Mouse (Mus musculus): ENCODE results near the gene Hddc3.
"Not testable (repeated sequence)": the region's sequence is repeated elsewhere in the genome, so short reads cannot be mapped to it uniquely, and the experiment has no call there.

Hddc3 gene

GRCm38 (mm10) chr7:80369967-80370431 lies 27.1 kb downstream of the Hddc3 start:
- ATAC-seq (ENCODE audit: low TSS enrichment): 0 out of 2 replicates have a peak, but pooled peaks have one; percentile 2

- ATAC-seq (ENCODE audit: low TSS enrichment): peak; percentile 64
These were observed 27.7 kb downstream of the Hddc3 start for GRCm38 (mm10) chr7:80370649-80371040.

GRCm38 (mm10) chr7:80371041-80371751 lies 28.3 kb downstream of the Hddc3 start, which contains the start of gene Man2a2:
TSS of gene Man2a2 (minus strand) at chr7:80371375.
- ATAC-seq (ENCODE audit: low TSS enrichment): peak; percentile 51

- no peak for ATAC-seq (ENCODE audit: low TSS enrichment)
These were observed 29.3 kb downstream of the Hddc3 start for GRCm38 (mm10) chr7:80372166-80372565.

GRCm38 (mm10) chr7:80372667-80373066 lies 29.8 kb downstream of the Hddc3 start:
- no peak for ATAC-seq (ENCODE audit: low TSS enrichment)

GRCm38 (mm10) chr7:80373352-80373751 lies 30.4 kb downstream of the Hddc3 start:
- no peak for ATAC-seq (ENCODE audit: low TSS enrichment)

- no peak for ATAC-seq (ENCODE audit: low TSS enrichment)
These were observed 30.9 kb downstream of the Hddc3 start for GRCm38 (mm10) chr7:80373850-80374249.

GRCm38 (mm10) chr7:80374280-80374679 lies 31.4 kb downstream of the Hddc3 start:
- ATAC-seq (ENCODE audit: low TSS enrichment): no peak

- ATAC-seq (ENCODE audit: low TSS enrichment): no peak
These were observed 31.8 kb downstream of the Hddc3 start for GRCm38 (mm10) chr7:80374733-80375132.

- ATAC-seq (ENCODE audit: low TSS enrichment): no peak
These were observed 32.6 kb downstream of the Hddc3 start for GRCm38 (mm10) chr7:80375376-80376039.

GRCm38 (mm10) chr7:80376192-80376591 lies 33.3 kb downstream of the Hddc3 start:
- ATAC-seq (ENCODE audit: low TSS enrichment): 0 out of 2 replicates have a peak, but pooled peaks have one; percentile 13

GRCm38 (mm10) chr7:80377471-80377870 lies 34.6 kb downstream of the Hddc3 start:
- ATAC-seq (ENCODE audit: low TSS enrichment): no peak

- ATAC-seq (ENCODE audit: low TSS enrichment): no peak
These were observed 36.6 kb downstream of the Hddc3 start for GRCm38 (mm10) chr7:80379531-80379930.

GRCm38 (mm10) chr7:80382919-80383318 lies 40.0 kb downstream of the Hddc3 start:
- no peak for ATAC-seq (ENCODE audit: low TSS enrichment)

- peak; percentile 81 for ATAC-seq (ENCODE audit: low TSS enrichment)
These were observed 43.5 kb downstream of the Hddc3 start for GRCm38 (mm10) chr7:80386235-80386930.

- ATAC-seq (ENCODE audit: low TSS enrichment): no peak
These were observed 44.2 kb downstream of the Hddc3 start for GRCm38 (mm10) chr7:80387033-80387632.

GRCm38 (mm10) chr7:80387633-80388543 lies 45.0 kb downstream of the Hddc3 start, which contains the start of gene Fes:
TSS of gene Fes (minus strand) at chr7:80387946.
- ATAC-seq (ENCODE audit: low TSS enrichment): 0 out of 2 replicates have a peak, but pooled peaks have one; percentile 11

- ATAC-seq (ENCODE audit: low TSS enrichment): no peak
These were observed 49.2 kb downstream of the Hddc3 start for GRCm38 (mm10) chr7:80392119-80392518.

GRCm38 (mm10) chr7:80394600-80394999 lies 51.7 kb downstream of the Hddc3 start:
- no peak for ATAC-seq (ENCODE audit: low TSS enrichment)

- ATAC-seq (ENCODE audit: low TSS enrichment): not testable (repeated sequence)
These were observed 53.5 kb downstream of the Hddc3 start for GRCm38 (mm10) chr7:80396427-80396826.

GRCm38 (mm10) chr7:80397986-80398385 lies 55.1 kb downstream of the Hddc3 start:
- peak; percentile 51 for ATAC-seq (ENCODE audit: low TSS enrichment)

Data from frontal cortex, adult (tissue).